Mouse (Mus musculus) gastrocnemius, postnatal 10 days (tissue): ENCODE measurements around the gene Ms4a4a. TPM values are rescaled to one million over a fixed set of nuclear protein-coding genes. Genes with fewer than 3 reads are reported as not detected.
"Not testable (repeated sequence)": the region's sequence is repeated elsewhere in the genome, so short reads cannot be mapped to it uniquely, and the experiment has no call there.

ENCODE experiments used
- DNase-seq: peaks from one replicate; pipeline ENCODE4 v3.0.0; 2021; ENCODE audit warnings: mixed read lengths
- long read RNA-seq, 2 experiments: library from polyadenylated mRNA; stranded (forward); transcript quantifications; one replicate each; pipeline ENCODE4 v2.0.0; 2021
- total RNA-seq, 2 experiments: library from RNA; stranded (reverse); gene quantifications; 2 replicates each; pipeline ENCODE4 v1.2.3; 2021

Ms4a4a gene
- total RNA-seq: 1 to 10 TPM; 4.0 to 6.0 TPM
- long read RNA-seq, experiment 1, partial matches to known transcripts: 0 of 1 reads
- long read RNA-seq, experiment 1, other reads (novel, unspliced or antisense): 1 of 1 reads
- long read RNA-seq, experiment 2, partial matches to known transcripts: 0 of 1 reads
- long read RNA-seq, experiment 2, other reads (novel, unspliced or antisense): 1 of 1 reads

- DNase-seq: no peak
These were observed at the start of gene Ms4a4a for GRCm38 (mm10) chr19:11375273-11375672. Ms4a4a (plus strand) TSS chr19:11375523.

- DNase-seq: no peak
These were observed 39.4 kb upstream of the Ms4a4a start, which contains the start of gene Ms4a7 for GRCm38 (mm10) chr19:11335932-11336331. Ms4a7 (minus strand) TSS chr19:11336146.

- DNase-seq: no peak
These were observed 32.2 kb upstream of the Ms4a4a start for GRCm38 (mm10) chr19:11343147-11343546.

DNA sequence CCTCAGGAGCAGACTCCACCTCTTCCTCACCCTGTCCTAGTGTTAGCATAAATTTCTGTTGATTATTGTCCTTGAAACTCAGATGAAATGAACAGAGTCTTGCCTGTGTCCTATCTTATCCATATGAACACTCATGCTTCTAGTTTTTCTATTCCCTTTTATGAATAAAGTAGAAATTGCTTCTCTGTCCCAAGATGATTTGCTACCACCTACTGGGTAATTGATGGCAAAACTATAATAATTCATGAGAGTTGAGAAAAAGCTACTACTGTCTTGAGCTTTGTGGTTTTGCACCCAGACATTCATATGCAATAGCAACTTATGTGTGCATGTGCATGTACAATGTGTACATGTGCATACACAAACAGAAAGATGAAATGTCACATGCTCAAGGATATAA, 31.3 kb upstream of the Ms4a4a start:
- DNase-seq: no peak

GRCm38 (mm10) chr19:11349698-11350481, 25.4 kb upstream of the Ms4a4a start:
- DNase-seq: no peak

DNA sequence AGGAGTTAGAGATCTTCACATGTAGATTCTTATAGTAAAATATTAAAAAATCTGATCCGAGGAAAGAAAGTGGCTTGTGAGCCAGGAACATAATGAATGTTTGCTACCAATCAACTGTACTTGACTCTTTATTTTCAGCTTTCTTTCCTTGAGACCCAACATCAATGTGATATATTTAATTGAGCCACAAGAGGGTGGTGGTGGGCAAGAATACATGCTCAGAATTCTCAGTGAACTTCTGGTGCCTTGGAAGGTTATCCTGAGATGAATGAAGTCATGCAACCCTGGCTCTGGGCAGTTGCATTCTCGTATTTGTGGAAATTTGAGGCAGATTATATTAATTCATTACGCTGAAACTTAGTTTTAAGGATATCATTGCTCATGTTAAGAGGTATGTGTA, 23.4 kb upstream of the Ms4a4a start:
- DNase-seq: no peak

GRCm38 (mm10) chr19:11355730-11356129, 19.6 kb upstream of the Ms4a4a start:
- DNase-seq: no peak

DNA sequence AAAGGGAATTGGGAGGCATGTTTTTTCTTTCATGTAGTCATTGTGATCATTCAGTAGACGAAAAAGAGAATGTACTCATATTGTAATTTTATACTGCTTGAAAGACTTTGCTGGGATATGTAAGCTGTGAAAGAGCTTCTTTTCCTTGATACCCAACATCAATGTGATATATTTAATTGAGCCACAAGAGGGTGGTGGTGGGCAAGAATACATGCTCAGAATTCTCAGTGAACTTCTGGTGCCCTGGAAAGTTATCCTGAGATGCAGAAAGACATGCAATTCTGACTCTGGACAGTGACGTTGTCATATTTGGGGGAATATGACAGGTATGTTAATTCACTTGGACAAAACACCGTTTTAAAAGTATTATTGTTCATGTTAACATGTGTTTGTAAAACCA, 15.2 kb upstream of the Ms4a4a start:
- DNase-seq: no peak

- DNase-seq: no peak
These were observed 13.3 kb upstream of the Ms4a4a start for GRCm38 (mm10) chr19:11362002-11362401.

DNA sequence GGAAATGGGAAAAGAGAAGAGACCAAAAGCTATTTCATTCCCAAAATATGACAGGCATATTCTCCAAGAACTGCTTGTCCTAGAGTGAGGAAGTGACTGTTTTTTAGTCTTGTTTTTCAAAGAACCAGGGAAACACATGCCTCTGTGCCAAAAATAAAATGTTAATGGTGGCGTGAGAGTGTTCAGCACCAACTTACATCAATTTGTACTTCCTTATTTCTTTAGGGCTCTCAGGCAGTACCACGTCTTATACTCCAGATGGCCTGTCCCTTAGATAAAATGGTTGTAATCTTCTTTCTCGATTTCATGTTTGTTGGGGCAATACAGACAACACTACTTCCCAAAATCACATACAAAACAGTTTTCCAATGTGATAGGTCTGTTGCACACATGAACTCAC, 7.0 kb upstream of the Ms4a4a start:
- DNase-seq: no peak

- DNase-seq: no peak
These were observed 4.1 kb upstream of the Ms4a4a start for GRCm38 (mm10) chr19:11371181-11371580.

GRCm38 (mm10) chr19:11376399-11376798, 1.1 kb downstream of the Ms4a4a start:
- no peak for DNase-seq

DNA sequence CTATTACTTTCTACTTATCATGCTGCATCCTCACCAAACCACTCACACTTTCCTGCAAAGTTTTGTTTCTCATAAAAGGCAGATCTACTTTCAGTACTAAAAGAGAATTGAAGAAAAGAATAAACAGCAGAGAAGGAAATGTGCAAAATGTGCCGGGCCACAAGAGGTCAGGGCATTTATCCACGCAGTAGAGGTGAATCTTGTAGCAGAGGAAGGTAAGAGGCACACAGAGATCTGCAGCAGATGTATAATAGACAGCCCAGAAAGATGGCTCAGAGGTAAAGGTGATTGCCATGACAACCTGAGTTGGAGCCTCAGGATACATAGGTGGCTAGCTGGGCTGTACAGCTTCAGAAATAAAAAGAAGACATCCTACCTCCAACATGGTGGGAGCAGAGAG, 11.8 kb downstream of the Ms4a4a start:
- DNase-seq: no peak

DNA sequence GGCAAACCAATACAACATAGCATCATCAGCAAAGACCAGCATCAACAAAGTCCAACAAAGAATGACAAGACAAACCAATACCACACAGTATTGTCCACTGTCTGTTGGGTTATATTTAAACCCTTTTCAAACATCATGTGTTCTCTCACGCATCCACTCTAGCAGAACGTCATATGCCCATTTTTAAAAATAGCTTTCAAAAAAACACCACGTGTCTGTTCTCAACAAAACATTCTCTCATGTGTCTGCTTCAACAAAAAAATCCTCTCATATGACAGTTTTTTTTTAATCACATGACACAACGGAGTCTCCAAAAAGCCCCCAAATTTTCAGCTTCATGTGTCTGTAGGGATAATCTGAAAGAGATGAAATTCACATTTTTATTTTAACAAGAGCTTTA, 12.4 kb downstream of the Ms4a4a start:
- DNase-seq: no peak

DNA sequence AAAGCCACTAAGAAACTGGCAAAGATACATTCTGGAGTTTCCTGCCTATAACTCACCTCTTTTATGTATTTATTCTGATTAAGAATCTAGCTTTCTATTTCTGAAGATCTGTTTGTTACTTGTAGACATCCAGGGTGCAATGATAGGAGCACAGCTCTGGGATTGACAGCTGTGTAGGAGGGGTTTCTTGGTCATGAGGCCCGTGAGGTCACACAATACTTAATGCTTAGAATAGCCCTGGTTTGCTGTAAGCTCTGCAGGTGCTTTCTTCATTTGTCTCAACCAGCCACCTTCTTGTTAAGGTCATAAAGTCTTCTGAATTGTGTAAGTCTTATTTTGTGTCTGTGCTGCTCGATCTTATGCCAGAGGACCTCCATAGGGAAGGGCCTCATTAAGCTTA, 13.6 kb downstream of the Ms4a4a start:
- DNase-seq: no peak

DNA sequence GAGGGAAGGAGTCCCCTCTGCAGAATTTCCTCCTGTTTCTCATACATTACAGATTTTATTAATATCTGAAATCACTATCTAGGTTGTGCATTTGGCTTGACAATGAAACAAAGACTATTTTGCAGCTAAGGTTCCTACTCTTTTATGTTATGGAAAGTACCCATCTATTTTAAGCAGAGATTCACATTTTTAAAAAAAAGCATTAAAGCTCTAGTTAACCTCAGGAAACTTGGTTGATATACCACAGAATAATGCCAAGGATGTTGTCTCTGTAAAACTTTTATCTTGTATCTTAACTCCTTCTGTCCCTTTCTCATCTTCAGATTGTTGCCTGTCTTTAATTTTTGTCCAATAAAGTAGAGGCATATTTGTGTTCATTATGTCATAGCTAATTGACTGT, 20.4 kb downstream of the Ms4a4a start:
- DNase-seq: no peak

DNA sequence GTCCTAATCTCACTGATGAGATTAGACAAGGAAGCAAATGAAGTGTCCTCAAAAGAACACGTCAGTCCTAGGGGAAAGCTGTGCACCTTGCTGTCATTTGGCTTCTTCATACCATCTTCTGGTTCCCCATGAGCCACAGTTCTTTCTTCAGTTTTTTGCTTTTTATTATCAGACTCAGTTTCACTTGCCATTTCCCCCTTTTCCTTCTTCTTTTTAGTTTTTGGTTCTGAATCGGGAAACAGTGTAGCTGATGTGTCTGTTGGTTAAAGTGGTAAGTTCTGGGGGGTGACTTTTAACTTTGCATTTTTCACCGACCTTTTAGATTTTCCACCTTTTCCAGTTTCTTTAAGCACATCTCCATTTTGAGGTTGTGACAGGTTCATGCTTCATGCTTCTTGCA, 29.2 kb downstream of the Ms4a4a start, which contains the start of gene Ms4a4c:
TSS of gene Ms4a4c (plus strand) at position 244 of the 400 bp plus-strand sequence.
- DNase-seq: no peak

DNA sequence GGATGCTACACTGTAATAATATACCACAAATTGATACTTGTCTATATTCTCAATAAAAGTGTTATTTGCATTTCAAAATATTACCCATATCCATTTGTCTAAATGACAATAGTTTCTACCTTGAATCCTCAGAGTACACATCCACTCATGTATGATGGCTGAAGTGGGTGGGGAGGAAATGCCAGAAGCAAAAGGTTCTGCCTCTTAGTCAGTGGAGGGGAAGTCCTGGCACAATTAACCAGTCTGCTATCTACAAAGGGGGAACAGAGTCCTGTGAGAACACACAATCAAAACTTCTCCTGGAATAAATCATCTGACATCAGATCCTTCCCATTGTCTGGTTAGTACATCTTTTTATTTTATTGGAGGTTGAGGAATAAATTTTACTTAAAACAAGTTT, 32.1 kb downstream of the Ms4a4a start:
- no peak for DNase-seq

- no peak for DNase-seq
These were observed 33.3 kb downstream of the Ms4a4a start for GRCm38 (mm10) chr19:11408591-11408990.

DNA sequence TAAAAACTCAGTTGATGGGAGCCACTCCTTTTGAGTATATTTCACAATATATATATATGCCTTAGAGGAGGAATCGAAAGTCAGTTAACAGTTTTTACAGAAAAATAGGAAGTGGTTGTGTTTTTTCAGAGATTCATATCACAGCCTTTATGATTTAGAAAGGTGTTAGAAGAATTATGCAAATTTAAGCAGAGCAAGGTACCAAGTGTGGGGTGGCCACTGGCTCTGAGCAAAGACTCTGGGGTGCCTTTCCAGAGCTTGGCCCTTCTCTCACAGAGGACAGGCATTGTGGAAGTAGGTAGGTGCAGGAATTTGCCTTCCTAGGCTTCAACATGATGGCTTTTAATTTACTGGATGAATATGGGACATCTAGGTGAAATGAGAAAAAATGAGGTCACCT, 36.3 kb downstream of the Ms4a4a start:
- DNase-seq: no peak

DNA sequence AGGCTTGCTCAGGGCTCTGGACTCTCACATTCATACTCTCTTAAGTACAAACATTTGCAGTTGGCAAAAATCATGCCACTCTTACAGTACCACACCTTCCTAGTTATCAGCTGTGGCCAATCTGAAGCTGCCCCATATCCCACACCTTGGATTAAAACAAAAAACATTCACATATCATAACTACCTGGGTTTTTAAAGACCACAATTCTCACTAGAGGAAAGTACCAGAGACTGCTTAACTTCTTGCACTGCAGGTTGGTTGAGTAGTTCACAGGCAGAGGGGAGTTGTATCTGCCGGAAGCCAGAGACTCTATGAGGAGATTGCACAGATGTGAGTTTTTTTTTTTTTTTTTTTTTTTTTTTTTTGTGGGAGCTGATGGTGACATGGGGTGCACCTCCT, 38.8 kb downstream of the Ms4a4a start:
- no peak for DNase-seq

DNA sequence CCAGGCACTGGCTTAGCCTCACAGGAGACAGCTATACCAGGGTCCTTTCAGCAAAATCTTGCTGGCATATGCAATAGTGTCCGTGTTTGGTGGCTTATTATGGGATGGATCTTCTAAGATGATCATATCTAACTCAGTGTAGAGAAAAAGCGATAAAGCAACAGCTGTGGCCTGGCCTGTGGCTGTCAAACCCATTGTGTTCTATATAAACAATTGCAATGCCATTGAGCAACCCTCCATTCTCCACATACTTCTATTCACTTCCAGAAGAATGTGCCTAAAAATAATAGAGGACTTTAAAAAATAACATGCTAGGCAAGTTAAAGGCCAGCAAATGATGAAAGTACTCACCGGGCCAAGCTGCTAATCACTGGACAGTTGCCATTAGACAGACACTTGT, 40.3 kb downstream of the Ms4a4a start:
- no peak for DNase-seq

- DNase-seq: not testable (repeated sequence)
These were observed 43.5 kb downstream of the Ms4a4a start for GRCm38 (mm10) chr19:11418865-11419264.

- DNase-seq: not testable (repeated sequence)
These were observed 55.9 kb downstream of the Ms4a4a start for GRCm38 (mm10) chr19:11431209-11431608.
